Mouse (Mus musculus) spleen, adult 2 months (tissue): Measurements from ENCODE around the gene Dgcr6. TPM values are rescaled to one million over a fixed set of nuclear protein-coding genes. Genes with fewer than 3 reads are reported as not detected.

Source experiments
- DNase-seq, 2 experiments: peaks; one replicate each; pipeline versions ENCODE4 v3.0.0 to v3.0.0-alpha.2; 2012 to 2021; ENCODE audit warnings: low spot score in 2 of 2, low read depth in 1 of 2
- H3K27ac ChIP-seq: fragments of 200-500 bp; 2 replicates; pipeline ENCODE4 v1.5.1; 2012; ENCODE audit warnings: low read length, inconsistent platforms; ENCODE audit not compliant: insufficient read depth
- H3K27me3 ChIP-seq: fragments of 200-500 bp; 2 replicates; pipeline ENCODE4 v1.6.1; 2012; ENCODE audit warnings: mild to moderate bottlenecking, moderate library complexity, low read length, inconsistent platforms; ENCODE audit not compliant: control insufficient read depth, insufficient read depth
- H3K36me3 ChIP-seq: fragments of 200-500 bp; 2 replicates; pipeline ENCODE4 v1.6.1; 2012; ENCODE audit warnings: mild to moderate bottlenecking, low read length, inconsistent platforms; ENCODE audit not compliant: control insufficient read depth, insufficient read depth
- H3K4me1 ChIP-seq: fragments of 200-500 bp; 2 replicates; pipeline ENCODE4 v1.6.1; 2011; ENCODE audit warnings: inconsistent platforms; ENCODE audit not compliant: control insufficient read depth, insufficient read depth, insufficient read length
- H3K4me3 ChIP-seq: fragments of 200-500 bp; 2 replicates; pipeline ENCODE4 v1.5.1; 2011; ENCODE audit warnings: mild to moderate bottlenecking, inconsistent platforms; ENCODE audit not compliant: insufficient read depth, insufficient read length; ENCODE audit errors: extremely low read depth
- CTCF ChIP-seq: fragments of 200-500 bp; IDR thresholded peaks from 2 replicates; pipeline ENCODE4 v1.5.1; 2011; ENCODE audit warnings: mild to moderate bottlenecking, inconsistent platforms; ENCODE audit not compliant: insufficient read depth, insufficient read length, insufficient replicate concordance; ENCODE audit errors: extremely low read depth
- POLR2A ChIP-seq: fragments of 200-500 bp; IDR thresholded peaks from 2 replicates; pipeline ENCODE4 v1.6.1; 2011; ENCODE audit warnings: low read depth, low read length, inconsistent platforms
- WGBS: fragments of 180-500 bp; shearing (Covaris S2); methylation state at CpG from one replicate; pipeline ENCODE4 v1.1.7; 2018; 5-methylcytosine and 5-hydroxymethylcytosine counted together
- polyA plus RNA-seq: library from polyadenylated mRNA; depleted of rRNA; stranded (reverse); fragments of >200 nt; gene quantifications from 2 replicates; pipeline ENCODE4 v1.2.3, GENCODE M21; 2012

Dgcr6 gene
- polyA plus RNA-seq, 1 experiment: 17.6 TPM

- Histone ChIP-seq H3K4me1 (peaks cover 9% of the 10 kb centered on the region; the same call in 1 of the 2 replicates), H3K36me3 (no peaks in the 10 kb centered on the region), H3K27ac (no peak overlapping the region), H3K4me3 (no peak overlapping the region), H3K27me3 (no peaks in the 10 kb centered on the region)
- TF ChIP-seq CTCF (no peak), POLR2A (no peak)
- DNase-seq: no peak
- 85% methylated on average over 5 of the region's 5 CpGs for WGBS
Measured at GRCm38 (mm10) chr16:18078314-18079015, 25.8 kb downstream of the Dgcr6 start.

GRCm38 (mm10) chr16:18079300-18079699 lies 26.6 kb downstream of the Dgcr6 start:
- H3K4me3 ChIP-seq: no peak overlapping the region
- DNase-seq: no peak
- H3K36me3 ChIP-seq: no peaks in the 10 kb centered on the region
- peaks cover 8% of the 10 kb centered on the region; the same call in 1 of the 2 replicates for H3K4me1 ChIP-seq
- no peak overlapping the region for H3K27ac ChIP-seq
- no peaks in the 10 kb centered on the region for H3K27me3 ChIP-seq
- no peak for TF ChIP-seq POLR2A
- no peak for TF ChIP-seq CTCF
- 87% methylated on average over 2 of the region's 2 CpGs for WGBS

DNA sequence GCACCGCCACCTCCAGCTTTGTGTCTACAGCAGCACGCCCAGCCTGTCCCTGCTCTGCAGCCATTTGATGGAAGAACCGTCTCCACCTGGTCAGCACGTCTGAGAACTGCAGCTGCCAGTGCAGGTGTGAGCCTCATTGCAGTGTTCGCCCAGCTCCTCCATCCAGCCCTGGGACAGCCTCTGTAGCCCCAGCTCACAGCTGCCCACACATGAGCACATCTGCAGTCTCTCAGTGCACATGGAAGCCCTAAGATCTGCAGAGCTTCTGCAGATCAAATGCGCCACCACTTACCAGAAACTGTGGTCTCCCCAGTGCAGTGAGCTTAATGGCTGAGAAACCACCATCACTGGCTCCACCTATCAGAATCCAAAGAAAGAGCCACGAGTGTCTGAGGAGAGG lies 27.5 kb downstream of the Dgcr6 start:
- no peak overlapping the region for H3K4me3 ChIP-seq
- H3K36me3 ChIP-seq: no peaks in the 10 kb centered on the region
- TF ChIP-seq CTCF: no peak
- TF ChIP-seq POLR2A: no peak
- WGBS: 75% methylated on average over 7 of the region's 7 CpGs
- H3K27ac ChIP-seq: no peak overlapping the region
- DNase-seq: no peak
- no peaks in the 10 kb centered on the region for H3K27me3 ChIP-seq
- H3K4me1 ChIP-seq: no peaks in the 10 kb centered on the region; the same call in 1 of the 2 replicates

GRCm38 (mm10) chr16:18081149-18081827 lies 28.6 kb downstream of the Dgcr6 start:
- Histone ChIP-seq H3K4me1 (no peaks in the 10 kb centered on the region), H3K27ac (no peak overlapping the region), H3K36me3 (no peaks in the 10 kb centered on the region), H3K27me3 (no peaks in the 10 kb centered on the region), H3K4me3 (no peak overlapping the region)
- 80% methylated on average over 10 of the region's 10 CpGs for WGBS
- TF ChIP-seq CTCF: no peak
- TF ChIP-seq POLR2A: no peak
- no peak for DNase-seq

DNA sequence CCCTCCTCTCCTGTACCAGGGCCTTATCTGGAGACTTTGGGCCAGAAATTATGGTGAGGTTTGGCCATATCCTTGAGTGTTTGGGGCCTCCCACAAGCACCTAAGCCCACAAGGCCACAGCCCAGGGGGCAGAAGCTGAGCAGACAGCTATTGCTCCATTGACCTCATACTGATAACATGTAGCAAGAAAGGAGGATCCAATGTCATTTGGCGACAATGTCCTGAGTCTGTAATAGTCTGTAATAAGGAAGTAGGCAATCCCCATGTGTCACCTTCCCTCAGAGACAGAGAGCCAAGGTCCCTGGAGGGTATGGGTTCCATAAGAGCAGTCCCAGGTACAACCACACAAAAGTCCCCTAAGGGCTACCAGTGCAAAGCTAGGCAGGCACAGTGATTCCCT lies 29.6 kb downstream of the Dgcr6 start:
- H3K4me3 ChIP-seq: no peak overlapping the region
- no peaks in the 10 kb centered on the region for H3K36me3 ChIP-seq
- H3K4me1 ChIP-seq: no peaks in the 10 kb centered on the region
- DNase-seq: no peak
- H3K27me3 ChIP-seq: no peaks in the 10 kb centered on the region
- TF ChIP-seq CTCF: no peak
- TF ChIP-seq POLR2A: no peak
- H3K27ac ChIP-seq: no peak overlapping the region
- WGBS: 65% methylated on average over 1 of the region's 1 CpGs

DNA sequence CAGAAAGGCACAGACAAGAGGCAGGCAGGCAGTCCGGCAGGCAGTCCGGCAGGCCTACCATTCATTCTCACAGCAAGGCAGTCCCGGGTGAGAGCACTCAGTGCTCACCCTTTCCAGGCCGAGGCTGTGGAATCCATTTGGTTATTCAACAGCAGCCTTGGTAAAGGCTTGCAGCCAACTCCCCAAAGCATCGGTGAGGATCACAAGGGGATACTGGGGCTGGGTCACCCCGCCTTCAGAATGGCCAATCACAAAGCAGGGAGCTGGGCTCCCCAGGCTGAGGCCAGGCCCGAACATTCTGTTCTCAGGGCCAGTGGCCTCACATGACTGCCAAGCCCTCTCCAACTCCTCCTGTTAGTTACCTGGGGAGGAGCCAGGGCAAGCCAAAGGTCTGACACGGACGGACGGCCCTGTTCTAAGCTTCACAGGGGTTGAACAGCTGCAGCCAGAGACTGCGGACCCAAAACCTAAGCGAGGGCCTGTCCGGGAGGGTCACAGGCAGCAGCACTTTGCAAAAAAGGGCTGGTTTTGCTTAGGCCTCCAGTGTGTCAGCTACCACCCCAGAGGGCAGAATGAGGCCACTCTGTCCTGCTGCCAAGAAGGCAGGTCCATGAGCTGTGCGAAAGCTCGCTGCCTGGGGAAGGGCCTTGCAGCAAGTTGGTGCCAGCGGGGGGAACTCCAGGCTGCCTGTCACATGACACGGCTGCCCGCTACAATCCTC lies 30.7 kb downstream of the Dgcr6 start:
- no peaks in the 10 kb centered on the region; the same call in 1 of the 2 replicates for H3K4me1 ChIP-seq
- WGBS: 93% methylated on average over 18 of the region's 18 CpGs
- no peaks in the 10 kb centered on the region for H3K27me3 ChIP-seq
- no peak for DNase-seq
- TF ChIP-seq CTCF (no peak), POLR2A (no peak)
- H3K36me3 ChIP-seq: no peaks in the 10 kb centered on the region
- no peak overlapping the region for H3K27ac ChIP-seq
- no peak overlapping the region for H3K4me3 ChIP-seq
